Mouse (Mus musculus) erythroblast, embryonic 14.5 days (primary cell): Measurements from ENCODE around the gene Adh7. TPM values are rescaled to one million over a fixed set of nuclear protein-coding genes. Genes with fewer than 3 reads are reported as not detected.

Experiments
- H3K27me3 ChIP-seq: 2 replicates; pipeline ENCODE4 v1.6.1; 2012; ENCODE audit warnings: inconsistent platforms; ENCODE audit not compliant: control insufficient read depth
- H3K36me3 ChIP-seq: 2 replicates; pipeline ENCODE4 v1.6.1; 2012; ENCODE audit warnings: mild to moderate bottlenecking, inconsistent platforms; ENCODE audit not compliant: control insufficient read depth
- H3K4me1 ChIP-seq: 2 replicates; pipeline ENCODE4 v1.6.1; 2012; ENCODE audit warnings: inconsistent platforms; ENCODE audit not compliant: control insufficient read depth
- H3K4me3 ChIP-seq: replicated peaks from 2 replicates; pipeline ENCODE3; 2012; ENCODE audit warnings: moderate library complexity, mild to moderate bottlenecking, inconsistent platforms
- H3K9me3 ChIP-seq: 2 replicates; pipeline ENCODE4 v1.6.1; 2012; ENCODE audit warnings: low read length, inconsistent platforms, mixed read lengths; ENCODE audit not compliant: control insufficient read depth
- GATA1 ChIP-seq: IDR thresholded peaks from 2 replicates; pipeline ENCODE4 v1.6.1; 2012; ENCODE audit warnings: low read length, inconsistent platforms, mixed read lengths
- TAL1 ChIP-seq: IDR thresholded peaks from 3 replicates; pipeline ENCODE4 v1.6.1; 2012; ENCODE audit warnings: low read length, inconsistent platforms, mixed read lengths
- polyA plus RNA-seq: library from polyadenylated mRNA; stranded (reverse); fragments of >175 nt; gene quantifications from 2 replicates; pipeline ENCODE4 v1.2.3, GENCODE M21; 2012

Gene Adh7
- polyA plus RNA-seq, 1 experiment = not detected

DNA sequence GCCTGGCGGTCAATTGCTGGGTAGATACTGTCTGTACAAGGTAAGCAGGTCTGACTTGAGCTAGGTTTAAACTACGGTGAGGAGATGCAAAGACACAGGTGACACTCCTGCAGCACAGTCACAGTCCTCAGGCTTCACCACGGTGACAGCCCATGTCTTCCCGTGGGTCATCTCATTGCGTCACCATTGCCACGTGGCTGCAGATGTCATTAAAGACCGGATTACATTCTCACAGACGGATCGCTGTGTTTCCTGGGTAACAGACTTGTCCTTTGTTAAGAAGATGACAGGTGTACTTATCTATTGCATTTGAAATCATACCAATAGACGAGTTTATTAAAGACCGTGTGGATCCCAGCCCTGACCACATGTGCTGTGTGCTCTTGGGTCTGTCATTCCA, 3.6 kb downstream of the Adh7 start:
- no peaks in the 10 kb centered on the region for H3K4me1 ChIP-seq
- no peak overlapping the region for H3K4me3 ChIP-seq
- H3K36me3 ChIP-seq = no peaks in the 10 kb centered on the region
- H3K9me3 ChIP-seq = no peaks in the 10 kb centered on the region
- no peaks in the 10 kb centered on the region for H3K27me3 ChIP-seq
- no peak for TF ChIP-seq TAL1
- TF ChIP-seq GATA1 = no peak

DNA sequence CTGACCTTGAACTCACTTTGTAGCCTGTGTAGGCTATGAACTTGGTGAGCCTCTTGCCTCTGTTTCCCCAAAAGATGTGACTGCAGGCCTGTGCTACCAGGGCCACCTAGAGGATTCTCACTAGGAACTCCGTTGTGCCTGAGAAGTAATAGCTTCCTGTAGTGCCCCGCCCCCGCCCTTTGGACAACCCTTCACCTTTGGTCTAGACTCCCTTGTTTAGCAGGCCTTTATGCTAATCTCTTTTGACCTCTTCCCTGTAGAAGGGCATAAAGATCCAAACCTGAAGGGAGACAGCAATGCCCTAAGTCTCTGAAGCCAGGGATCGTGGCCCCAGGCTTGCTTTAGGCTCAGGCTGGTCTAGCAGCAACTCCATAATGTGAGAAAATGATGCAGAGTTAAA, 5.0 kb downstream of the Adh7 start:
- H3K27me3 ChIP-seq = no peaks in the 10 kb centered on the region
- no peaks in the 10 kb centered on the region for H3K4me1 ChIP-seq
- no peaks in the 10 kb centered on the region for H3K9me3 ChIP-seq
- H3K36me3 ChIP-seq = no peaks in the 10 kb centered on the region
- no peak for TF ChIP-seq GATA1
- no peak overlapping the region for H3K4me3 ChIP-seq

DNA sequence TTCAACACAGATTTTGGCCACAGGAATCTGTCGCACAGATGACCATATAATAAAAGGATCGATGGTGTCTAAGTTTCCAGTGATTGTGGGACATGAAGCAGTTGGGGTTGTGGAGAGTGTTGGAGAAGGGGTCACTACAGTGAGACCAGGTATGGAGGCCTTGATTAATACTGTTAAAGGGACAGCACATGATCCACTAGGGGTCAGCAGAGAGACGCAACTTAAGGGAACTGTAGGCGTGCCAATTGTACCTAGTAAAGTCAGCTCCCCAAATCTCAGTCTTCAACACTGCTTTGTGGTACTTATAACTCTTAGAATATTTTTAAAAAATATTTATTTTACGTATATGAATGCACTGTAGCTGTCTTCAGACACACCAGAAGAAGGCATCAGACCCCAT, 5.4 kb downstream of the Adh7 start:
- no peak for TF ChIP-seq GATA1
- TF ChIP-seq TAL1 = no peak
- Histone ChIP-seq H3K4me3 (no peak overlapping the region), H3K27me3 (no peaks in the 10 kb centered on the region), H3K36me3 (no peaks in the 10 kb centered on the region), H3K9me3 (no peaks in the 10 kb centered on the region), H3K4me1 (no peaks in the 10 kb centered on the region)

DNA sequence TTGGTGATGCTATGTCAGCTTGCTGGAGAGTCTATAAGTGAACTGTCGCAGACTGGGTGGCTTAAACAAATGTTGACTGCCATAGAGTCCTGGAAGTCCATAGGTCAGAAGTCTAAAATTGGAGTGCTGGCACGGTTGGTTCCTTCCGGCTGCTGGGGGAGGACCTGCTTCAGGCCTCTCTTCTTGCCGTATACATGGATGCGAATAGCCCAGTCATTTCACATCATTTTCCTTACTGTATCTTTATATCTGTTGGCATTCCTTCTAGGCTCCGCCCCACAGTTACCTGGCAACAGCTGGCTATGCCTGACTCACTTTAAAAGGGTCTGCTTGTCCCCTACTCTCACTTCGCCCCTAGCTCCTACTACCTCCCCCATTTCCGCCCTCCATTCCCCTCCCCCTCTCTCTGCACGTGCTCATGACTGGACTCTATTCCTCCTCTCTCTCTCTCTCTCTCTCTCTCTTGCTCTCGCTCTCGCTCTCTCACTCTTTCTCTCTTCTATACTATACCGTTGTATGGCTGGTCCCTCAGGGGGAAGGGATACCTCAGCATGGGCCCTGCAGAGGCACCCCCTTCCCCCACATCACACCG, 6.9 kb downstream of the Adh7 start:
- no peaks in the 10 kb centered on the region for H3K4me1 ChIP-seq
- H3K27me3 ChIP-seq = no peaks in the 10 kb centered on the region
- H3K9me3 ChIP-seq = no peaks in the 10 kb centered on the region
- no peaks in the 10 kb centered on the region for H3K36me3 ChIP-seq
- no peak for TF ChIP-seq GATA1
- TF ChIP-seq TAL1 = no peak
- H3K4me3 ChIP-seq = no peak overlapping the region

DNA sequence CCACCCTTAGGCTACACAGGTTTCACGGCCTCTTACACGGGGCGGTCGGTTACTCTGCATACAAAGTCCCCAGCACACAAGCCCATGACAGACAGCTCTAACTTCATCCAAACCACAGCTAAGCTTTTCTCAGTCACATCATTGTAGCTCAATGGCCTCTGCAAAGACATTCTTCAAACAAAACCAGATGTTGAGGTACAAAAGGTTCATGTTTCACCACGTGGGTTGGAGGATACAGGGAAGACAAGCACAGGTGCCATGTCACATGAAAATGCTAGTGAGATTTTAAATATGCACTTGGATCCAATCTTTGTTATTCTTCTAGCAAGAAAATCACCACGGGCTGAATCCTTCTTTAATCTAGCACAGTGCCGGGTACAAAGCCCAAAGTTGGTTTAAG, 7.8 kb downstream of the Adh7 start:
- H3K36me3 ChIP-seq = no peaks in the 10 kb centered on the region
- TF ChIP-seq GATA1 (no peak), TAL1 (no peak)
- H3K4me3 ChIP-seq = no peak overlapping the region
- H3K9me3 ChIP-seq = no peaks in the 10 kb centered on the region
- H3K27me3 ChIP-seq = no peaks in the 10 kb centered on the region
- H3K4me1 ChIP-seq = no peaks in the 10 kb centered on the region

DNA sequence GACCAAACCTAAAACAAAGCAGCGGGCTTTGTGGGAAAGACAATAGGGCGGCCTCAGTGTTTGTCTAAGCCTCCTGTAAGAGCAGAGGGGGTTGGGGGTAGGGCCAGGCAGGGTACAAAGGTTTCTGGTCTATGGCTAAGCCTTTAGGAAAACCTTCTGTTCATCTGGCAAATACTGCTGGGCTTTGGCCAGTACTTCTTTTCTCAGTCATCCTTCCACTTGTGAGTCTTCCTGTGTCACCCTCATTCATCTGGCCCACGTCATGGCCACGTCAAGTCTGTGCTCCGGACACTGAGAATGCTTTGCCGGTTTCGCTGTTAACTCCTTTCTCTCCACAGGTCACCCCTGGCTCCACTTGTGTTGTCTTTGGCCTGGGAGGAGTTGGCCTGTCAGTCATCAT, 8.3 kb downstream of the Adh7 start:
- no peaks in the 10 kb centered on the region for H3K36me3 ChIP-seq
- no peaks in the 10 kb centered on the region for H3K27me3 ChIP-seq
- H3K4me1 ChIP-seq = no peaks in the 10 kb centered on the region
- no peaks in the 10 kb centered on the region for H3K9me3 ChIP-seq
- no peak for TF ChIP-seq GATA1
- no peak for TF ChIP-seq TAL1
- H3K4me3 ChIP-seq = no peak overlapping the region

DNA sequence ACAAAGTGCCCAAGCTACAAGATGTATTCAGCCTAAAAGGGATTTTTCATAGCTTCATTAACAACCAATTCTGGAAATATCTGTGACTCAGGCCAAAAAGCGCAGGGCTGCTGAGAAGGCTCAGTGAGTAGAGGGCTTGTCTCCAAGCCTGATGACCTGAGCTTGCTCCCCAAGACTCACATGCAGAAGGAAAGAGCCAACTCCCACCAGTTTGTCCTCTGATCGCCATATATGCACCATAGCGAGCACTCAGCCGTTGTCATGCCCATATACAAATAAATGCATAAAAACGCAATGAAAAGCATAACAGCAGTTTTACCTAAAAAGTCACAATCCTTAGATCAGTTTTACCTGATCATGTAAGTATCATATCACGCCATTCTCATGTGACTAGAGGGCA, 8.9 kb downstream of the Adh7 start:
- no peaks in the 10 kb centered on the region for H3K9me3 ChIP-seq
- no peaks in the 10 kb centered on the region for H3K4me1 ChIP-seq
- no peak for TF ChIP-seq GATA1
- no peak for TF ChIP-seq TAL1
- H3K27me3 ChIP-seq = no peaks in the 10 kb centered on the region
- H3K4me3 ChIP-seq = no peak overlapping the region
- H3K36me3 ChIP-seq = no peaks in the 10 kb centered on the region

DNA sequence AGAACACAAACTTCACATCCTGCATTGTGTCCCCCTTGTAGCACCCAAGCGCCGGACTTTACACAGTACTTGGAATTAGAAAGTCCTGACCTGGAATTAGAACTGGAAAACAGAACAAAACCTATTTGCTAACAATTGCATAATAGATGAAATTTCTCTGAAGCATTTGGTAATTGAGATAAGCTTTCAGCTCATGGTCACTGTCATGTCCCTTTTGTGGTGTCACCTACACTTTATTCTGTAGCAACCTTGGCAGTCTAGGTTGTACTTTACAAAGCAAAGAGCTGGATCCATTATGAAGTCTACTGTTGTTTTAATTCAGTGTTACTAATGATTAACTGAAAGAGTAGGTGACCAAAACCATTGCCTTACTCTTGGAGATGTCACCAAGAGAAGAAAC, 9.5 kb downstream of the Adh7 start:
- Histone ChIP-seq H3K4me1 (no peaks in the 10 kb centered on the region), H3K4me3 (no peak overlapping the region), H3K36me3 (no peaks in the 10 kb centered on the region), H3K27me3 (no peaks in the 10 kb centered on the region), H3K9me3 (no peaks in the 10 kb centered on the region)
- TF ChIP-seq GATA1 (no peak), TAL1 (no peak)

DNA sequence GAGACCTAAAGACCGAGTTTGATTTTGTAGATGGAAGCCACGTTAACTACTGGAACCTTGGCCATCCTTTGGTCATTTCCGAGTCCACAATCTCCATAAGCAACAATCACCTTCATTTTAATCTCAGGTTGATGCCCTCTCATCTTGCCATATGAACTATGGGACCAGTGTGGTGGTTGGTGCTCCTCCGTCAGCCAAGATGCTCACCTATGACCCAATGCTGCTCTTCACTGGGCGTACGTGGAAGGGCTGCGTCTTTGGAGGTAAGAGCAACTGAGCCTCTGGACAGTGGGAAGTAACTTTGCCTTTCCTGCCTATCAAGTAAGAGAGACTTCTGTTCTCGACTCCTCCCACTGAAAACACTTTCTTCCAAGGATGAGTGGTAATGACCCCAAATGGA, 10.2 kb downstream of the Adh7 start:
- no peaks in the 10 kb centered on the region for H3K27me3 ChIP-seq
- TF ChIP-seq GATA1 (no peak), TAL1 (no peak)
- H3K9me3 ChIP-seq = no peaks in the 10 kb centered on the region
- H3K36me3 ChIP-seq = no peaks in the 10 kb centered on the region
- no peak overlapping the region for H3K4me3 ChIP-seq
- H3K4me1 ChIP-seq = no peaks in the 10 kb centered on the region

DNA sequence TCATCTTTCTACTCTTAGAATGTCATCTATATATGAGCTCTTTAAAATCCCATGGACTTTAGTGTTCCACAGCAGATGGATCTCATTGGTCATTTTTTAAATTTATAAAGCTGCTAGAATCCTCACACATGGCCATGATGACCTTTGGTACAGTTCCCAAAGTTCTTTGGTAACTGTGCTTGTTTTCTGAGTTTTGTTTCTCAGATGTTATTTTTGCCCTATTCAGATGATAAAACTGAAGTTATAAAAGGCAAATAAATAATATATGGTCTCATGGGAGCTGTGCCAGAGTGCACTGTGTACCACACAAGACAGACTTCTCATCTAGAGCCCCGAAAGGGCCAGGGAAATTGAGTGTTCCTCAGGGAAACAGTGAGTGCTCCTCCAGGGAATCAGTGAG, 11.9 kb downstream of the Adh7 start:
- Histone ChIP-seq H3K4me1 (no peaks in the 10 kb centered on the region), H3K4me3 (no peak overlapping the region), H3K9me3 (no peaks in the 10 kb centered on the region), H3K36me3 (no peaks in the 10 kb centered on the region), H3K27me3 (no peaks in the 10 kb centered on the region)
- TF ChIP-seq GATA1 (no peak), TAL1 (no peak)
